Mouse (Mus musculus): ENCODE data around the gene Rnpepl1.
"Not testable (repeated sequence)": the region's sequence is repeated elsewhere in the genome, so short reads cannot be mapped to it uniquely, and the experiment has no call there.

DNA sequence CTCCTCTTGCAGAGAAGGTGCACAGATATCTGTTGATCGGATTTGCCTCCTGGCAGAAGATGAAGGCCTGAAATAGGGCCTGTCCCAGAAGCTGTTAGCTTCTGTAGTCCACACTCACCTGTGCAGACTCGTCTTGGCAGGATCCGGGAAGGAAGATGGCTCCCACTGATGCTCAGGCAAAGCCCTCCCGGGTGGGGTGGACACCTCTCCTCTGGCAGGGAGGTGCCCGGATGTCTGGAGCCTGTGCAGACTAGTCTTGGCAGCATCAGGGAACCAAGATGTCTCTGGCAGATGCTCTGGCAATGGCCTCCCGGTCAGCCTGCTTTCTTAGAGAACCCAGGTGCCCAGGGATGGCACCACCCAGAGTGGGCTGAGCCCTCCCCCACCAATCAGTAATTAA is 60.2 kb downstream of the Rnpepl1 start:
- TF ChIP-seq CTCF (IDR thresholded peaks at IDR 0.05; ENCODE audit: low read depth, low read length); POLR2A (IDR thresholded peaks at IDR 0.05; ENCODE audit: insufficient read depth, low read length): not testable (repeated sequence)
